Mouse (Mus musculus): ENCODE results near the gene Cox7a1.

The Cox7a1 gene

DNA sequence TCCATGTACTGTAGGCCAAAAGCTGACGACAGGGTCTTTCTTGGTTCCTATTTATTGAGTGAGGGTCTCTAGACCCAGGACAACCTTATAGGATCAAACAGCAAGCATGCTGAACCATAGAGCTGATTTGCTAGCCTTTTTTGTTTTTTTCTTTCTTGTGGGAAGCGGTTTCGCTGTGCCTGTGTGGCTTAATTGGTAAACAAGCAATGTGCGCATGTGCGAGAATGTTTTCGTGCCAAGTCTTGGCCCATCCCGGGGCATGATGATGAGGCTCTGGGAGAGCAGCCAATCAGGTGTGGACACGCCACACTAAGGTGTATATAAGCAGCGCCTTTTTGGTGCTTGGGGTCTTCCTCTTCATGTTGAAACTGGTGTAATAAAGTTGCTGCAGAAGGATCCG lies 2.0 kb upstream of the Cox7a1 start:
- ChIA-PET POLR2A (interaction anchor here in 3 of 4 experiments (1.0 to 9.1 kb wide), 5 partner anchors 12 to 23 kb away, joined by 3 to 127 read pairs (median 4); partner anchors contain the start of genes Capns1 (in 2 of the 3) and Zfp146 (in 2 of the 3)), CTCF (interaction anchor here (0.7 to 1.1 kb wide), 6 partner anchors 15 to 35 kb away, joined by 3 to 8 read pairs (median 4); partner anchors contain the start of gene Capns1 (in 1 of the 4))

DNA sequence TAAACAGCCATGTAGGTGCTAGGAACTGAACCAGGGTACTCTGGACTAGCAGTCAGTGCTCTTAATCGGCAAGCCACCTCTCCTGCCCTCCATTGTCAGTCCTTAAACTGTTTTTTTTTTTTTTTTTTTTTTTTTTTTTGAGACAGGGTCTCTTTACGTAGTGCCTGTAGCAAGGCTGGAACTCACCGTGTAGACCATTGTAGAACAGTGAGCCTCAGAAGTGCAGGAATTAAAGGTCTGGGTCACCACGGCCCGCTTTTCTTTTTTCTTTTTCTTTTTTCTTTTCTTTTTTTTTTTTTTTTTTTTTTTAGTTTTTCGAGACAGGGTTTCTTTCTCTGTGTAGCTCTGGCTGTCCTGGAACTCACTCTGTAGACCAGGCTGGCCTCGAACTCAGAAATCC lies 755 bp upstream of the Cox7a1 start:
- POLR2A ChIA-PET: interaction anchor here (0.6 to 9.1 kb wide), 10 partner anchors 13 to 964 kb away, joined by 3 to 127 read pairs (median 3); partner anchors contain the start of genes Capns1 (in 2 of the 4), Gm26920 (in 1 of the 4), Zfp146 (in 1 of the 4) and Zfp566 (in 1 of the 4)
- CTCF ChIA-PET: interaction anchor here (0.6 to 2.0 kb wide), 7 partner anchors 12 to 250 kb away, joined by 3 to 20 read pairs (median 6); partner anchors contain the start of gene Capns1 (in 1 of the 4)

DNA sequence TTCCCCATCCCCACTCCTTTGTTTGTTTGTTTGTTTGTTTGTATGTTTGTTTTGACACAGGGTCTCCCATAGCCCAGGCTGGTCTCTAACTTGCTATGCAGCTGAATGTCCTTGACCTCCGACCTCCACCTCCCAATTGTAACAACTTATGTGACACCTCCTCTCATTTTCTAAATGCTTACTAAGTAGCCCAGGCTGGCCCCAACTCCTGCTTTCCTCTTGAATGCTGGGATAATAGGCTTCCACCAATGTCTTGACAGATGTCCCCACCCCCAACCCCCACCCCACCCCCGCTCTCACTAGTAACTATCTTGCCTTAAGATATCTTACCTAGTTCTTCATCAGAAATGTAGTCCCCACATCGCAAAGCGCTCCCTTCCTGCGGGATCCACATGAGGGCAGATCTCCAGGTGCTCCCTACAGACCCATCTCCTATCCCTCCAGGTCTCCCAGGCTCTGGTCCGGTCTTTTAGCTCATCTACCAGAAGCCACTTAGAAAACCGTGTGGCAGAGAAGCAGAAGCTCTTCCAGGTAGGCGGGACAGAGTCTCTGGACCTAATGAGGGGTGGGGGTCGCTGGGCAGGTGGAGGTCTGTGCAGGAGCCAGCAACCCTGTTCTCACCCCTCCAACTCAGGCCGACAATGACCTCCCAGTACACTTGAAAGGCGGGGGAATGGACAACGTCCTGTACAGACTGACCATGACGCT lies 851 bp downstream of the Cox7a1 start:
- POLR2A ChIA-PET: interaction anchor here (0.5 to 9.1 kb wide), 41 partner anchors 10 to 1203 kb away, joined by 3 to 127 read pairs (median 4); partner anchors contain the start of genes Capns1 (in 4 of the 4), Zfp146 (in 3 of the 4), Gm26920 (in 2 of the 4) and Thap8 (in 2 of the 4)
- CTCF ChIA-PET: interaction anchor here (0.6 to 5.0 kb wide), 18 partner anchors 12 to 447 kb away, joined by 3 to 36 read pairs (median 4); partner anchors contain the start of gene Capns1 (in 4 of the 4)

DNA sequence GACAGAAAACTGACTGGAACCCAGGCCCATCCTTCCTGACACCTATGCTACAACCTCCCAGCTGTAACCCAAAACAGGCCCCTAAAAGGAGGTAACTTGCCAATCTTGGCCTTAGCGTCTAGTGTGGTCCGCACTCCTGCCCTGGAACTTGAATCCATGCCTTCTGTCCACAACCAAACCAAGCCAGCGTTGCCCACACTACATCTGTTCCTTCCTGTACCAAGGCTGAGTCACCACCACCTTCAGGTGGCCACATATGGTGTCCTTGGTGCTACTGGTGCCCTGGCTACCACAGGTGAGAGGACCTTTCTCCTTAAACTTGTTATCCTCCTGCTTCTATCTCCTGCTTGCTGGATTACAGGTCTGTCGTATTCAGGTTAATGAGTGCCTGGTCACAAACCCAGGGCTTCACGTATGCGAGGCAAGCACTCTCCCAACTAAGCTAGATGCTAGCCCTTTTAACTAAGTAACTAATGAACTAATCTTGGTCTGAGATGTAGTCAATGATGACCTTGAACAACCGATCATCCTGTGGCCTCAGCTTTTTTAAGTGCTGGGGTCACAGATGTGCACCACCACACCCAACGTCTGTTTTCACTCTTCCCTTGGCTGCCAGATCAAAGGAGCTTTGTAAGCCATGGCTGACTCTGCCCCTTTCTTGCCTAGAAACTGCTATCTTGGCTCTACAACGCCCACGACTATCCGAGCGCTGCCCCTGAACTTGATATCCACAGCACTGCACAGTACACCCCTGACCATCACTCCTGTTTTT lies 4.6 kb downstream of the Cox7a1 start:
- CTCF ChIA-PET: interaction anchor here (0.5 to 5.0 kb wide), 12 partner anchors 9 to 256 kb away, joined by 3 to 36 read pairs (median 4); partner anchors contain the start of gene Capns1 (in 2 of the 4)
- POLR2A ChIA-PET: interaction anchor here (0.6 to 9.1 kb wide), 30 partner anchors 8 to 967 kb away, joined by 3 to 127 read pairs (median 4); partner anchors contain the start of genes Capns1 (in 4 of the 4), Thap8 (in 2 of the 4), Wdr62 (in 2 of the 4) and Zfp146 (in 2 of the 4)

DNA sequence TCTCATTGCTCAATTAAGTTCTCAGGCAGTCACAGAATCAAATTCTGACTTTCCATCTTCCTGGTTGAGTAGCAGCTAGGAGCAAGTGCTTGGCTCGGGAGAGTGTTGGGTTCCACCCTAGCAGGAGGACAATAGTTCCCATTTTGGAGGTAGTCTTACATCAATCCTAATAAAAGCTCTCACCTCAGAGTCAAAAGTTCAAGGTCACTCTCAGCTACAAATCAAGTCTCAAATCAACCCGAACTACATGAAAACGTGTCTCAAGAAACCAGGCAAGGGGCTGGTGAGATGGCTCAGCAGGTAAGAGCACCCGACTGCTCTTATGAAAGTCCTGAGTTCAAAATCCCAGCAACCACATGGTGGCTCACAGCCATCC lies 5.2 kb downstream of the Cox7a1 start:
- ChIA-PET POLR2A (interaction anchor here (0.6 to 9.1 kb wide), 25 partner anchors 8 to 326 kb away, joined by 3 to 127 read pairs (median 4); partner anchors contain the start of genes Capns1 (in 4 of the 4), Thap8 (in 2 of the 4), Wdr62 (in 2 of the 4) and Zfp146 (in 2 of the 4)), CTCF (interaction anchor here (0.5 to 5.0 kb wide), 12 partner anchors 9 to 31 kb away, joined by 3 to 36 read pairs (median 4); partner anchors contain the start of gene Capns1 (in 2 of the 4))

DNA sequence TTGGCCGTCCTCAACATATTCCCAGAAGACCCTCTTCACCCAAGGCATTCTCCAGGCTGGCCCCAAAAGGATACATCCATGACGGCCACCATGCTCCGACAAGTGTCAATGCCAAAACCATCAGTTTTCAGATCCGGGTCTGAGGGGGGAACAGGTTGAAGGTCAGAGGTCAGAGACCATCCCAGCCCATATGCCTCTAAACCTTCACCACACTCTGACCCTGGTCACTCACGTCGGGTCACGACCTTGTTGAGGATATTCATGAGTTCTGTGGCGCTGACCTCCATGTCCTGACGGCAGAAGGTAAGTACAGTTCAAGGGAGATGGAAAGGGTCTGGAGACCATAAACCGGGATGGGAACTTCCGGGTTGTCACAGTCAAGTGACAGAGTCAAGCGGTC lies 8.1 kb downstream of the Cox7a1 start:
- POLR2A ChIA-PET: interaction anchor here in 3 of 4 experiments (0.5 to 3.5 kb wide), 8 partner anchors 14 to 1902 kb away, joined by 3 to 14 read pairs (median 4); partner anchors contain the start of genes Thap8 (in 1 of the 3) and Wdr62 (in 1 of the 3)
- CTCF ChIA-PET: interaction anchor here in 2 of 4 experiments (0.7 to 2.1 kb wide), 2 partner anchors 25 to 76 kb away, joined by 3 to 8 read pairs; no protein-coding TSS in a partner anchor

DNA sequence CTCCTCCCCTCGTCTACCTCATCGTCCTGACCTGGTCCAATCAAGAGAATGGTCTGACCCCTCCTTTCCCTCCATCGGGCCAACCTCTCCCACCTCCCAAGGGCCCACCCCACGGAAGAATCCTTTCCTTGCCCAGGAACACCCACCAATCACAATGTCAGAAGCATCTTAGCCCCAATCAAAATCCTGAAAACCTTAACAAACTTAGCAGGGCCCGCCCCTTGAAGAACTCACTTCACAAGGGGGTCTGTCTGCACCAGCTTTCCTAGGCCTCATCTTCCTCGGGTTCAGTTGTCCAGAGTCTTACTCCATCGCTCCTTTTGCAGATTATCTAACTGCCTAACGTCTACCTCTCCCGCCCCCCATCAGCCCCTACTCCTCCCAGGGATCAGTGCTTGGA lies 9.1 kb downstream of the Cox7a1 start:
- ChIA-PET CTCF (interaction anchor here in 2 of 4 experiments (1.5 to 2.3 kb wide), 3 partner anchors 10 to 24 kb away, joined by 4 to 12 read pairs (median 8); no protein-coding TSS in a partner anchor), POLR2A (interaction anchor here (0.5 to 8.5 kb wide), 27 partner anchors 7 to 416 kb away, joined by 3 to 127 read pairs (median 6); partner anchors contain the start of genes Thap8 (in 3 of the 4), Wdr62 (in 3 of the 4), Cox7a1 (in 2 of the 4) and Zfp146 (in 2 of the 4))

DNA sequence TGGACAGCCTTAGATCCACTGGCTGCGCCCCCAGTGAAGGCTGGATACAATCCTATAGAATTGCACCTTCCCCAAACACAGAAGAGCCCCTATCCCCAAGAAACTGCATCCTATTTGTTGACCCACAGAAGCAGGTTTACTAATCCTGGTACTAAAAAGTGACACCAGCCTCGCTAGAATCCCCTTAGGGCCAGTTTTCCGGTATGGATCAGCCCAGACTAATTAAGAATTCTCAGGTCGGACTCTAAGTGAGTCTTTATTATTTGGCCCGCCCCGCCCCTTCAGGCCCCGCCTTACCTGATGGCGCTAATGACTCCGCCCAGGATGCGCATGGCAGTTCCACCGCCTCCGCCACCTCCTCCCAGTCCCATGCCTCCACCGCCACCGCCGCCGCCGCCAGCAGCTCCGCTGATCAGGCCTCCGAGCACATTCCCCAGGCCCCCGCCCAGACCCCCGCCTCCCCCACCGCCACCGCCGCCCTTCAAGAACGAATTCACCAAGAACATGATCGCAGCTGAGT lies 9.7 kb downstream of the Cox7a1 start:
- ChIA-PET POLR2A (interaction anchor here (0.6 to 8.5 kb wide), 36 partner anchors 8 to 262 kb away, joined by 3 to 127 read pairs (median 6); partner anchors contain the start of genes Cox7a1 (in 3 of the 4), Thap8 (in 3 of the 4), Wdr62 (in 3 of the 4) and Zfp146 (in 2 of the 4)), CTCF (interaction anchor here in 2 of 4 experiments (0.7 to 2.3 kb wide), 5 partner anchors 10 to 39 kb away, joined by 3 to 12 read pairs (median 8); partner anchors contain the start of genes Polr2i (in 1 of the 2) and Tbcb (in 1 of the 2))

DNA sequence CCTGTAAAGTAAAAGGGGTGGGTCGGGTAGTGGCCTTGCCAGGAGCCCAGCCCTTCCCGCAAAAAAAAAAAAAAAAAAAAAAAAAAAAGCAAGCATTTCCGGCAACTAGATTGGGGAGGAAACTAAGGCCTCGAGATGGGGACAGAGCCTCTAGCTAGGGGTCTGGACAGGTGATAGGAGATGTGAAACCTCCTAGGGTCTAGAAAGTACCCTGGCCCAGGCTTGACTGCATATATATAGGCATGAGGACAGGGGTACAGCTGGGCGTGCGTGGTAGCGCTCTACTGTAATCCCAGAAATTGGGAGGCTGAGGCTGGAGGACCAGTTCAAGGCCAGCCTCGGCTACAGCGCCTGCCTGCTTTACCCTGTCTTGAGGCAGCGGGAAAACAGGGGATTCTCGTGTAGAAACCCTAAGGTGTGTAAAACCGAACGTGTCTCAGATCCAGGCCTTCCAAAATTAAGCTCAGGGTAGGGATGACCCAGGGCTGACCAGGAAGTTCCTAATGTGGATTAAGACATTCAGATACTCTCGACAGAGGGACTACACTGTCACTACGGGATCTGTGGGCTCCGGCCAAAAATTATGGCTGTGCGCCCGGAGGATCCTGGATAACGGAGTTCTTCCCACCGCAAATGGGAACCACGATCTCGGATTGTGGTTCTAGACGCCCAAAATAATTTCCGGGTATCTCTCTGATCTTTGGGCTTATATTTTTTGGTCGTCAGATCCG lies 10.3 kb downstream of the Cox7a1 start:
- ChIA-PET POLR2A (interaction anchor here (0.6 to 8.5 kb wide), 45 partner anchors 8 to 980 kb away, joined by 3 to 127 read pairs (median 5); partner anchors contain the start of genes Cox7a1 (in 3 of the 4), Zfp146 (in 3 of the 4), Thap8 (in 2 of the 4) and Wdr62 (in 2 of the 4)), CTCF (interaction anchor here in 3 of 4 experiments (0.6 to 2.3 kb wide), 12 partner anchors 9 to 39 kb away, joined by 3 to 12 read pairs (median 4); partner anchors contain the start of genes Polr2i (in 1 of the 3) and Tbcb (in 1 of the 3))

DNA sequence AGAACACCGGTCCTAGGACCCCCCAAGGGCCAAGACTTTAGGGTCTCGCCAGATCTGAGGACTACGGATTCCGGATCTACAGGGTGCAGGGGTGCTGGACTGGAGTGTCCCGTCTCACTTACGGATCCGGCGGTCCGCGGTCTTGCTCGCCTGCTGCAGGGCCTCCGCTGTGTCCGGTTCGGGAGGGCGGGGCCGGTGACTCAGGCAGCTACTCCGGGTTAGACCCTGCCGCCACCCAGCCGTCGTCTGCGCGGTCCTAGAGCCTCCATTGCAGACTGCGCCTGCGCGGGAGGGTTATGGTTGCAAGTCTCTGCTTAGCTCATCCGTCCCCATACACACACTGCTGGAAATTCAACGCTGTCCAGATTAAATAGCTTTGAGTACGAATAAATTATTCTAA lies 10.9 kb downstream of the Cox7a1 start:
- CTCF ChIA-PET: interaction anchor here (0.6 to 2.3 kb wide), 11 partner anchors 10 to 1327 kb away, joined by 3 to 17 read pairs (median 5); partner anchors contain the start of genes Polr2i (in 1 of the 4) and Tbcb (in 1 of the 4)
- POLR2A ChIA-PET: interaction anchor here (0.6 to 8.5 kb wide), 30 partner anchors 9 to 261 kb away, joined by 3 to 127 read pairs (median 5); partner anchors contain the start of genes Cox7a1 (in 3 of the 4), Thap8 (in 2 of the 4), Wdr62 (in 2 of the 4) and Zfp146 (in 2 of the 4)

DNA sequence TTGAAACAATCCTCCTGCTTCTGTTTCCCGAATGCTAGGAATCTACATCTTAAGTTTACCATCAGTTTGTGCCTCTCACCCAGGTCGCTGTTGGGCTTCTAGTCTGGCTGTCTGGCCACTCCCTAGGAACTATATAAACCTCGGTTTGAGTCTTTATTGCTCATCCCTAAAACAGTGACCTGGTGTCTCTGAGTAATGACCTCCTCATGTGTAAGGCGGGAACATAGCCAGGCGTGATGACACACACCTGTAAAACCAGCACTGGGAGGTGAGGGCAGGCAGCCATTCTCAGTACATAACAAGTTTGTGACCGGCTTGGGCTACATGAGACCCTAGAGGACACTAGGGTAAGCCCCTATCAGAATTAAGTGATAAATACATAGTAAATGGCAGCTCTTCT lies 11.5 kb downstream of the Cox7a1 start:
- ChIA-PET CTCF (interaction anchor here (0.6 to 2.1 kb wide), 10 partner anchors 10 to 1327 kb away, joined by 3 to 17 read pairs (median 5); partner anchors contain the start of genes Polr2i (in 1 of the 4) and Tbcb (in 1 of the 4)), POLR2A (interaction anchor here (0.7 to 8.5 kb wide), 26 partner anchors 8 to 111 kb away, joined by 3 to 127 read pairs (median 6); partner anchors contain the start of genes Cox7a1 (in 3 of the 4), Thap8 (in 2 of the 4), Wdr62 (in 2 of the 4) and Polr2i (in 1 of the 4))

DNA sequence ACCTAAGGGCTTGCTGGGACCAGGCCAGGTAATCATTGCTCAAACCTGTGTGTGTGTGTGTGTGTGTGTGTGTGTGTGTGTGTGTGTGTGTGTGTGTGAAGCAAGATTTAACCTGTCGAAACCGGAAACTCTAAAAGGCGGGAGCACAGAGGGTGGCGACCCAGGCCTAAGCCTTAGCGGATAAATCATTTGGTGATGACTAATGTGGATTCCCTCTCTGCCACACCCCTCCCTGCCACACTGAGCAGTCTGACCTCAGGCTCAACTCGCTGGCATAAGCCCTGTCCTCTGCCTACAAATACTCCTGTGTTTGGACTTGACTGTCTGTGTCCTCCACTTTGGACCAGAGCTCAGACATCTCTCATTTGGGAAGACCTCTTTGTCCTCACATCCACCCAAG lies 12.2 kb downstream of the Cox7a1 start:
- ChIA-PET POLR2A (interaction anchor here in 3 of 4 experiments (1.0 to 8.5 kb wide), 15 partner anchors 10 to 213 kb away, joined by 3 to 127 read pairs (median 11); partner anchors contain the start of genes Cox7a1 (in 3 of the 3), Polr2i (in 1 of the 3), Tbcb (in 1 of the 3) and Thap8 (in 1 of the 3)), CTCF (interaction anchor here in 3 of 4 experiments (0.6 to 4.9 kb wide), 8 partner anchors 9 to 908 kb away, joined by 3 to 36 read pairs (median 6); partner anchors contain the start of genes Cox7a1 (in 1 of the 3) and Zfp146 (in 1 of the 3))

DNA sequence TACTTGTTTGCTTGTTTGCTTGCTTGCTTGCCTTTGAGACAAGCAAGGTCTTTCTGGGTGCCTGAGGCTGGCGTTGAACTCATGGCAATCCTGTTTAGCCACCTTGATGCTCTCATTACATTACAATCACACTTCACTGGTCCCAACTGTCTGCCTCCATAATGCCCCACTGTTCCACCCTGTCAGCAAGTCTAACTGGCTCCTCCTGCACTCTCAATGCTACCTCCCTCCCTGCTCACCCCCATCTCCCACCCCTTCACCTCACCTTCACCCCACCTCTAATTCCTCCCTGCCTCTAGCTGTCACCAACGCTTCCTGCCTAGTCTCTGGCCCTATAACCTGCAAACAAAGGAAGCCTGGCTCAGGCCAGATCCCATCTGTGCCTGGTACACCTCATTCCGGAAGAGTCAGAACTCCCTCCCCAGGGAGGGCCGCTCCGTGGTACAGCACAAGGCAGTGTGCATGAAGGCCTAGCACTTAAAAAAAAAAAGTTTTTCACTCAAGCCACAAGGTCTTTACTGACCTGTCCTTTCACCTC lies 13.7 kb downstream of the Cox7a1 start:
- ChIA-PET CTCF (interaction anchor here (0.6 to 4.9 kb wide), 26 partner anchors 8 to 825 kb away, joined by 3 to 51 read pairs (median 6); partner anchors contain the start of genes Cox7a1 (in 2 of the 4) and Zfp146 (in 1 of the 4)), POLR2A (interaction anchor here (0.5 to 8.5 kb wide), 42 partner anchors 8 to 1480 kb away, joined by 3 to 127 read pairs (median 4); partner anchors contain the start of genes Cox7a1 (in 4 of the 4), Thap8 (in 3 of the 4), Wdr62 (in 3 of the 4) and Zfp146 (in 2 of the 4))

DNA sequence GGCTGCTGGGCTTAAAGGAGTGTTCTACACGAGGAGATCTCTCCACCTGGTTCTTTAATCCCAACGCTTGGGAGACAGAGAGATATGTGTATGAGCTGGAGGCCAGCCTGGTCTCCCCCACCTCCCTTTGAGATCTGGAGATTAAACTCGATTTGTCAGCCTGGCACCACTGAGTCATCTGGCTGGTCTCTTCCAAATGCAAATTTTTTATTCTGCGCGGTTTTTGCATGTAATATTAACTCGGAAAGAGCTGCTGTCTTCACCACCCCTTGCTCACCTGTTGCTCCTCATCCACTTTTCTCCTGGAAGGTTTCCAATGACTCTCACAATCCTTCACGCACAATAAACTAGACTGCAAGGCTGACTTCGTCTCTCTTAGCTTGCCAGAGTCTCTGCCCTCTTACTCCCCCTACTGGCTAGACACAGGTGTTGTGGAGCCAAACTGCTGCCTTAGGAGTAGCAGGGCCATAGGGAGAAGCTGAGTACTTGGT lies 14.6 kb downstream of the Cox7a1 start, which contains the start of gene Capns1:
Gene Capns1, minus strand, starts transcription at position 331 of the 491 bp plus-strand sequence.
- ChIA-PET POLR2A (interaction anchor here (0.5 to 8.5 kb wide), 50 partner anchors 10 to 1227 kb away, joined by 3 to 127 read pairs (median 5); partner anchors contain the start of genes Cox7a1 (in 4 of the 4), Thap8 (in 3 of the 4), Wdr62 (in 3 of the 4) and Gm26920 (in 2 of the 4)), CTCF (interaction anchor here (0.6 to 4.9 kb wide), 45 partner anchors 9 to 428 kb away, joined by 3 to 51 read pairs (median 4); partner anchors contain the start of genes Cox7a1 (in 4 of the 4), Cox6b1 (in 1 of the 4), Polr2i (in 1 of the 4) and Wdr62 (in 1 of the 4))

Data from embryonic stem cell, embryonic (primary cell).